Mouse (Mus musculus) kidney, adult 2 months (tissue): ENCODE results near the gene Gmpr. TPM values are rescaled to one million over a fixed set of nuclear protein-coding genes. Genes with fewer than 3 reads are reported as not detected.
A peak's percentile ranks its signal among the peaks of the same experiment; 100 is the strongest.

Experiments
- DNase-seq: peaks from one replicate; pipeline ENCODE4 v3.0.0; 2021
- H3K27ac ChIP-seq: fragments of 200-500 bp; 2 replicates; pipeline ENCODE4 v1.5.1; 2012; ENCODE audit warnings: low read depth, low read length, control low read depth, inconsistent platforms; ENCODE audit not compliant: insufficient read depth
- H3K27me3 ChIP-seq: fragments of 200-500 bp; replicated peaks from 2 replicates; pipeline ENCODE4 v1.6.1; 2012; ENCODE audit warnings: mild to moderate bottlenecking, moderate library complexity, low read length, inconsistent platforms; ENCODE audit not compliant: control insufficient read depth, insufficient read depth
- H3K36me3 ChIP-seq: fragments of 200-500 bp; 2 replicates; pipeline ENCODE4 v1.6.1; 2012; ENCODE audit warnings: mild to moderate bottlenecking, moderate library complexity, low read length, inconsistent platforms; ENCODE audit not compliant: control insufficient read depth, insufficient read depth
- H3K4me1 ChIP-seq: fragments of 200-500 bp; 2 replicates; pipeline ENCODE4 v1.6.1; 2011; ENCODE audit warnings: low read length; ENCODE audit not compliant: control insufficient read depth, insufficient read depth
- H3K4me3 ChIP-seq: fragments of 200-500 bp; 2 replicates; pipeline ENCODE4 v1.5.1; 2011; ENCODE audit warnings: mild to moderate bottlenecking, low read depth, low read length, control low read depth; ENCODE audit not compliant: insufficient read depth
- CTCF ChIP-seq: fragments of 200-500 bp; conservative IDR thresholded peaks from 2 replicates; pipeline ENCODE4 v1.5.1; 2011; ENCODE audit warnings: low read depth, mild to moderate bottlenecking, control low read depth, low read length, moderate library complexity, mixed read lengths; ENCODE audit not compliant: insufficient read depth, insufficient read length
- POLR2A ChIP-seq: fragments of 200-500 bp; IDR thresholded peaks from one replicate; pipeline ENCODE4 v1.6.1; 2011; ENCODE audit warnings: low read depth, low read length, control low read depth
- WGBS: fragments of 180-500 bp; shearing (Covaris S2); methylation state at CpG from one replicate; pipeline ENCODE4 v1.1.7; 2018; 5-methylcytosine and 5-hydroxymethylcytosine counted together
- polyA plus RNA-seq: library from polyadenylated mRNA; depleted of rRNA; stranded (reverse); fragments of >200 nt; gene quantifications from 2 replicates; pipeline ENCODE4 v1.2.3, GENCODE M21; 2012

Gmpr gene
- polyA plus RNA-seq, 1 experiment = 131 TPM

DNA sequence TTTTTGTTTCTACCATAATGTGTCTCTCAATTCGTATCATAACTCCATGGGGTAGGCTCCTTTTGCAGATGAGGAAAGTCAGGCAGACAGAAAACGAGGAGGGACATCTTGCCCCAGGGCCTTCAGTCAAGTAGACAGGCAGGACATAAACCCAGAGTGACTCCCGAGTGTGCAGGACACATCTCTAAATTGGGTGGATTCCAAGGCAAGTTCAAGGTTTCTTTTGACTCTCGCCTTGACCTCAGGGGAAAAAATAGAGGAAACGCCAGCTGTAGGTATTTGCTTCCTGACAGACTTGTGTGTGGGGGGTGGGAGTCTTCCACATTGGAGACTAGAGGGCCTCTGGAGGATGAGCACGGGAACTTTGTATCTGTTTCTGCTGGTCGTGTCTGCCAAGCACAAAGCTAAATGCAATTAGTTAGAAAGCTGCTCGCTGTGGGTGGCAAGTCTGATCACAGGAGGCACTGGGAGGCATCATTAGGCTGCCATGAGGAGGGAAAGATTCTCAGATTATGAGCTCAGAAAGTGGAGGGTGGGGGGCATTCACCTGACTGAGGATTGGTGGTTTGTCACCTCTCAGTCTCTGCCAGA is 7.7 kb downstream of the Gmpr start:
- TF ChIP-seq POLR2A (no peak), CTCF (no peak)
- WGBS = 35% methylated on average over 8 of the region's 8 CpGs
- peak; percentile 63 for DNase-seq
- H3K36me3 ChIP-seq = no peaks in the 10 kb centered on the region
- peaks cover 41% of the 10 kb centered on the region for H3K4me1 ChIP-seq
- H3K27ac ChIP-seq = no peak overlapping the region
- H3K4me3 ChIP-seq = no peak overlapping the region
- no peaks in the 10 kb centered on the region for H3K27me3 ChIP-seq

DNA sequence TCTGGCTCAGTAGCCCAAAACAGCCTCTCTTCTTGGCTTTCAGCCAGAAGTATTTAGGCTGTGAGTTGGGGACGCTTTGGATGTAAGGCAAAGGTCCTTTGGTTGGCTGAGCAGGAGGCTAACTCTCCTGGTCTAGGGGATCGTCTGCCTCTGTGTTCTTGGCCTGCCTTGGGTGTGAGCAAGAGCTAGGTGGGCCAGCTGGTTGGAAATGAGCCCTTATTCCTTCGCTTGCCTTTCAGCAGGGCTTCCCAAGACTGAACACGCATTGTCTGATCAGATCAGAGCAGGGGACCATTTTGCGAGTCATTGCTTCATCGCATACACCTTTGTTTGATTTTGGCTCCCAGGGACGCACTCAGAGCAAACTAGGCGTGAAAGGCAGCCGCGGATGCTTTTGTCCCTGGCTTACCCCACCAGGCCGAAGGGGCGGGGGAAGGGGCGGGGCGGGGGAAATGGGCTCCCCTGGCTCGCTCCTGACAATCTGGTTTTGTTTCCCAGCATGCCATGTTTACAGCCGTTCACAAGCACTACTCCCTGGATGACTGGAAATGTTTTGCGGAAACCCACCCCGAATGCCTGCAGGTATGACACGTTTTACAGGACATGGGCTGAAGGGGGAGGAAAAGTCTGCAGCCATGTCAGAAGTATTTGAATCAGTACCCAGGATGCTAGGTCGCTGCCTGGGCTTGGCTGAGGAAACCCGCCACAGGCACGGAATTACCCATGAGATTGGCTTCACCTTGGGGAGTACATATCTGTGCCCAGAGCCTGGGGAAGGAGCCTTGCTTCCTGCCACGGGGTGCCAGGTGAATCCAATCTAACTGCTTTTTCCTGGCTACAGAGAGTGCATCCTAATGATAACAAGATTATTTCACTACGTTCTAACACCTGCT is 9.5 kb downstream of the Gmpr start:
- peak; percentile 73 for DNase-seq
- TF ChIP-seq CTCF = no peak
- TF ChIP-seq POLR2A = no peak
- 18% methylated on average over 24 of the region's 24 CpGs for WGBS
- peaks cover 37% of the 10 kb centered on the region for H3K4me1 ChIP-seq
- peak overlapping the region; percentile 17; the same call in 1 of the 2 replicates for H3K27ac ChIP-seq
- H3K4me3 ChIP-seq = peak overlapping the region; percentile 33; the same call in 1 of the 2 replicates
- H3K36me3 ChIP-seq = peaks cover 2% of the 10 kb centered on the region
- H3K27me3 ChIP-seq = no peaks in the 10 kb centered on the region

DNA sequence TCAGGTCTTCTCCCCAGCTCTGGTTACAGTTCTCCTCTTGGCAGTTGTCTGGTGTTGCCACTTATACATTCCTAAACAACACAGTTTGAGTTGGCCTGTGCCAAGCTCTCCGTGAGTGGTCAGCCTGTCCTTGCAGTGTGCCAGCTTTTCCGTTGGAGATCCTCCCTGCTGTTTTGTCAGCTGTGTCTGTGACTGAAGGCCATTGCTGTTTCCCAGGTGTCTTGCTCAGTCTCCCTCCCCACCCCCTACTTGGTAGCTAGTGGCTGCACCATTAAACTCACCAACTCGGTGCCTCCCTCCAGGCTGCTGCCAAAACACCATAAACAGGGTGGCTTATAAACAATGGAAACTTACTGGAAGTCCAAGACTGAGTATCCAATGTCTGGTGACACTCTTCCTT is 17.1 kb downstream of the Gmpr start:
- 28% methylated on average over 3 of the region's 3 CpGs for WGBS
- Histone ChIP-seq H3K36me3 (peaks cover 2% of the 10 kb centered on the region), H3K27ac (peak overlapping the region; percentile 97), H3K27me3 (no peaks in the 10 kb centered on the region), H3K4me1 (peaks cover 25% of the 10 kb centered on the region), H3K4me3 (no peak overlapping the region)
- TF ChIP-seq POLR2A (no peak), CTCF (no peak)
- peak; percentile 80 for DNase-seq

DNA sequence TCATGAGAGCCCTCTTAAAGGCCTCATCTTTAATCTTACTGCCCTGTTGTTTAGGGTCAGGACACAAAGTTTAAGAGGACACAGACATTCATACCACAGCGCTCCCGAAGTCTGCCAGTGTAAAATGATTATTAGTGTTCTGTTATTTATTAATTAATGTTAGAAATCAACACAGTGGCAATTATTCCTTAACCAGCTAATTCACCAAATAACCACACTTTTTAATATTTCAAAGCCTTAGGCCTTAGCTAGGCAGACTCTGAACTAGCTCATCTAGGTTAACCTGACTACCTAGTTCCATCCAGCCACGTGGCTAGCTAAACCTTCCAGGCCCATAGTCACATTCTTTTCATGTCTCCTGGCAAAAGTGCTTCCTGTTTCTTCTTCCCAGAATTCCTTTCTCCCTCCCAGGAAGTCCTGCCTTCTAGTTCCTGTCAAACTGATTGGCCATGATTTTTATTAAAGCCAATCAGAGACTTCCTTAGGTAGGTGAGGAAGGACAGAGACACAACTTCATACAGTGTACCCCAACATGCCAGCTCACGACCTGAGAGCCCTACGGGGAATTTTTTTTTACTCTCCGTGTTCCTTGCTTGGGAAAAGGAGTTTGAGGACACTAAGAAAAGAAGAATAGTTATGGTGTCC is 17.7 kb downstream of the Gmpr start:
- Histone ChIP-seq H3K36me3 (peaks cover 5% of the 10 kb centered on the region), H3K4me1 (peaks cover 25% of the 10 kb centered on the region), H3K27ac (peak overlapping the region; percentile 97), H3K27me3 (no peaks in the 10 kb centered on the region), H3K4me3 (no peak overlapping the region)
- 63% methylated on average over 6 of the region's 6 CpGs for WGBS
- DNase-seq = peak; percentile 70
- no peak for TF ChIP-seq CTCF
- TF ChIP-seq POLR2A = no peak

DNA sequence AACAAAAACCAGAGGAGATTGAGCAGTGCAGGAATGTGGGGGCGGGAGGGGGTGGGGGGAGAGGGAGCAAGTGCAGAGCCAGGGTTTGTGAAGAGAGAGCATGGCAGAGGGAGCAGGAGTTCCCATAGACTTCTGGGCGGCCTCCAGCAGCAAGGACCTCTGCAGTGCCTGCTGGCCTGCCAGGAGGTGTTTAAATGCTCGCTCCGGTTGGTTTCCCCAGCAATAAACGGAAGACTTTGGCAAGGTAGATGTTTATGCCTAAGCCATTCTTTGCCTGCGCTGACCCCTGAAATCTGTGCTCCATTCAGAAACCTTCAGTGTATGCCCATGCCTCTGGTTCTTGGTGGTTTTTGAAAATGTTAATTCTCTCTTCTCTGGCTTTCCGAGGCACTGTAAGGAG is 19.0 kb downstream of the Gmpr start:
- TF ChIP-seq POLR2A = no peak
- no peak for TF ChIP-seq CTCF
- no peak overlapping the region for H3K4me3 ChIP-seq
- H3K36me3 ChIP-seq = peaks cover 2% of the 10 kb centered on the region
- 32% methylated on average over 7 of the region's 7 CpGs for WGBS
- H3K27me3 ChIP-seq = no peaks in the 10 kb centered on the region
- peaks cover 25% of the 10 kb centered on the region for H3K4me1 ChIP-seq
- peak; percentile 91 for DNase-seq
- peak overlapping the region; percentile 96 for H3K27ac ChIP-seq

DNA sequence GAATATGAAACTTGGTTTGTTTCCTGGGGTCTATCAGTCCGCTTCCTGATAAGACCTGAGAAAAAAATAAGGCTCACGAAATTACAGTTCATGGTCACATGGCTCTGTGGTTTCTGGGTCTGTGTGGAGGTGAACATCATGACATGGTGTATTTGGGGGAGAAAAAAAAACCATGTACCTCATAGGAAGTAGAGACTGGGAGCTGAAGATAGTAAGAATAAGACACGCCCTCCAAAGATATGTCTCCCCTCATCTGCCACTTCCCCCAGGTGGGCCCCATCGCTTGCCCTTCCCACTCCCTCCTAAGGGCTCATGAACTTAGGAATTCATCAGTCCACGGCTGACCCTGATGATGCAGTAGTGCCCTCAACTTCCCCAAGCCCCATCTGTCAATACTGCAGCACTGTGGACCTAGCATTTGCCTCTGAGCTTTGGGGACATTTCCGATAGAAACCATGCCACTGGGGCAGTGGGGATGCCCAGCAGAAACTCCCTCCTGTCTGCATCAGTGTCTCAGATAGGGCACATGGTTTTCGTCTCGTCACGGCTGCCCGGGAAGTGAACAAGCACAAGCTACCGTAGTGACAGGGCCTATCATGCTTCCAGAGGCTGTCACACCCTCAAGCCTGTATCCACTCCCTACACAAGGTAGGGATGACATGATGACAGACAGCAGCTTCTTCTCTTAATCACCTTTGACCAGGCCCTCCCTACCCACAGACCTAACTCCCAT is 20.2 kb downstream of the Gmpr start:
- Histone ChIP-seq H3K4me1 (peaks cover 25% of the 10 kb centered on the region), H3K4me3 (no peak overlapping the region), H3K27me3 (no peaks in the 10 kb centered on the region), H3K36me3 (peaks cover 2% of the 10 kb centered on the region), H3K27ac (peak overlapping the region; percentile 96)
- TF ChIP-seq CTCF (no peak), POLR2A (no peak)
- WGBS = 88% methylated on average over 11 of the region's 11 CpGs
- no peak for DNase-seq
